Mouse (Mus musculus): Measurements from ENCODE around the gene Cst13. TPM values are rescaled to one million over a fixed set of nuclear protein-coding genes. Genes with fewer than 3 reads are reported as not detected.

Gene Cst13
- polyA plus RNA-seq, 1 experiment, result not detected

GRCm38 (mm10) chr2:148860993-148861392, 41.1 kb downstream of the Cst13 start:
- no peak overlapping the region for H3K4me2 ChIP-seq (ENCODE audit: low read depth)
- no peak overlapping the region for H3K4me3 ChIP-seq
- no peak for TF ChIP-seq REST (IDR thresholded peaks at IDR 0.05; ENCODE audit: insufficient read depth, insufficient read length)
- no peak for TF ChIP-seq TCF3 (IDR thresholded peaks at IDR 0.05; ENCODE audit: insufficient read length, low read depth)
- TF ChIP-seq CEBPB (IDR thresholded peaks at IDR 0.05; ENCODE audit: insufficient read depth, poor library complexity, severe bottlenecking), result no peak
- no peak for TF ChIP-seq POLR2AphosphoS2 (IDR thresholded peaks at IDR 0.05; ENCODE audit: insufficient read length, low read depth)
- H3K36me3 ChIP-seq (ENCODE audit: control insufficient read depth, insufficient read depth), result no peaks in the 10 kb centered on the region
- H3K27me3 ChIP-seq (ENCODE audit: control insufficient read depth, insufficient read depth, insufficient read length), result no peaks in the 10 kb centered on the region
- no peaks in the 10 kb centered on the region for H3K79me2 ChIP-seq (ENCODE audit: control insufficient read depth, insufficient read depth)
- no peak overlapping the region for H3ac ChIP-seq (ENCODE audit: control insufficient read depth, insufficient read length)

- no peak overlapping the region for H3ac ChIP-seq (ENCODE audit: control insufficient read depth, insufficient read length)
- H3K36me3 ChIP-seq (ENCODE audit: control insufficient read depth, insufficient read depth), result no peaks in the 10 kb centered on the region
- no peak for TF ChIP-seq MYOD1 (IDR thresholded peaks at IDR 0.05; ENCODE audit: control insufficient read depth in 1 of 3, insufficient read length in 2 of 3, low read depth in 2 of 3)
- TF ChIP-seq E2F4 (IDR thresholded peaks at IDR 0.05; ENCODE audit: insufficient read depth), result no peak
- TF ChIP-seq POLR2A (IDR thresholded peaks at IDR 0.05; ENCODE audit: insufficient read length, low read depth), result no peak
- H3K4me2 ChIP-seq (ENCODE audit: low read depth), result no peak overlapping the region
- no peaks in the 10 kb centered on the region for H3K79me2 ChIP-seq (ENCODE audit: control insufficient read depth, insufficient read depth)
- H3K27me3 ChIP-seq (ENCODE audit: control insufficient read depth, insufficient read depth, insufficient read length), result no peaks in the 10 kb centered on the region
- H3K4me3 ChIP-seq, result no peak overlapping the region
Measured at GRCm38 (mm10) chr2:148861693-148862092, 41.8 kb downstream of the Cst13 start.

GRCm38 (mm10) chr2:148864966-148865365, 45.1 kb downstream of the Cst13 start, which contains the start of gene 9230104L09Rik:
Gene 9230104L09Rik, minus strand, starts transcription at chr2:148865038.
- Histone ChIP-seq H3K27me3 (ENCODE audit: control insufficient read depth, insufficient read depth, insufficient read length) (no peaks in the 10 kb centered on the region), H3K36me3 (ENCODE audit: control insufficient read depth, insufficient read depth) (peaks cover 3% of the 10 kb centered on the region), H3K4me3 (no peak within 1 kb of the TSS), H3ac (ENCODE audit: control insufficient read depth, insufficient read length) (no peak within 1 kb of the TSS), H3K79me2 (ENCODE audit: control insufficient read depth, insufficient read depth) (no peaks in the 10 kb centered on the region), H3K4me2 (ENCODE audit: low read depth) (no peak within 1 kb of the TSS)
- no peak for TF ChIP-seq POLR2AphosphoS2 (IDR thresholded peaks at IDR 0.05; ENCODE audit: insufficient read length, low read depth)

GRCm38 (mm10) chr2:148868959-148869358, 49.1 kb downstream of the Cst13 start:
- Histone ChIP-seq H3ac (ENCODE audit: control insufficient read depth, insufficient read length) (no peak overlapping the region), H3K79me2 (ENCODE audit: control insufficient read depth, insufficient read depth) (peaks cover 23% of the 10 kb centered on the region), H3K4me2 (ENCODE audit: low read depth) (no peak overlapping the region), H3K27me3 (ENCODE audit: control insufficient read depth, insufficient read depth, insufficient read length) (no peaks in the 10 kb centered on the region), H3K4me3 (no peak overlapping the region), H3K36me3 (ENCODE audit: control insufficient read depth, insufficient read depth) (peaks cover 17% of the 10 kb centered on the region)
- TF ChIP-seq USF1 (IDR thresholded peaks at IDR 0.05; ENCODE audit: low read depth), result no peak

GRCm38 (mm10) chr2:148870526-148870925, 50.6 kb downstream of the Cst13 start:
- Histone ChIP-seq H3K36me3 (ENCODE audit: control insufficient read depth, insufficient read depth) (peaks cover 17% of the 10 kb centered on the region), H3K4me3 (no peak overlapping the region), H3K4me2 (ENCODE audit: low read depth) (no peak overlapping the region), H3K79me2 (ENCODE audit: control insufficient read depth, insufficient read depth) (peaks cover 35% of the 10 kb centered on the region), H3ac (ENCODE audit: control insufficient read depth, insufficient read length) (no peak overlapping the region), H3K27me3 (ENCODE audit: control insufficient read depth, insufficient read depth, insufficient read length) (no peaks in the 10 kb centered on the region)
- TF ChIP-seq REST (IDR thresholded peaks at IDR 0.05; ENCODE audit: insufficient read depth, insufficient read length), result no peak
- peak; percentile 8 for TF ChIP-seq POLR2A (IDR thresholded peaks at IDR 0.05; ENCODE audit: insufficient read length, low read depth)
- TF ChIP-seq POLR2AphosphoS2 (IDR thresholded peaks at IDR 0.05; ENCODE audit: insufficient read length, low read depth), result peak; percentile 20

- H3K4me2 ChIP-seq (ENCODE audit: low read depth), result peak overlapping the region; percentile 90
- no peak overlapping the region for H3ac ChIP-seq (ENCODE audit: control insufficient read depth, insufficient read length)
- no peaks in the 10 kb centered on the region for H3K27me3 ChIP-seq (ENCODE audit: control insufficient read depth, insufficient read depth, insufficient read length)
- no peak overlapping the region for H3K4me3 ChIP-seq
- TF ChIP-seq POLR2A (IDR thresholded peaks at IDR 0.05; ENCODE audit: insufficient read length, low read depth) (no peak), MAX (IDR thresholded peaks at IDR 0.05; ENCODE audit: low read depth) (no peak)
- peaks cover 35% of the 10 kb centered on the region for H3K79me2 ChIP-seq (ENCODE audit: control insufficient read depth, insufficient read depth)
- peaks cover 17% of the 10 kb centered on the region for H3K36me3 ChIP-seq (ENCODE audit: control insufficient read depth, insufficient read depth)
Measured at GRCm38 (mm10) chr2:148872860-148873259, 53.0 kb downstream of the Cst13 start.

GRCm38 (mm10) chr2:148874224-148874616, 54.3 kb downstream of the Cst13 start:
- Histone ChIP-seq H3K4me2 (ENCODE audit: low read depth) (peak overlapping the region; percentile 90), H3K27me3 (ENCODE audit: control insufficient read depth, insufficient read depth, insufficient read length) (no peaks in the 10 kb centered on the region), H3K4me3 (peak overlapping the region; percentile 91), H3K79me2 (ENCODE audit: control insufficient read depth, insufficient read depth) (peaks cover 35% of the 10 kb centered on the region), H3ac (ENCODE audit: control insufficient read depth, insufficient read length) (no peak overlapping the region), H3K36me3 (ENCODE audit: control insufficient read depth, insufficient read depth) (peaks cover 17% of the 10 kb centered on the region)
- TF ChIP-seq POLR2A (IDR thresholded peaks at IDR 0.05; ENCODE audit: insufficient read length, low read depth), result no peak
- TF ChIP-seq USF1 (IDR thresholded peaks at IDR 0.05; ENCODE audit: low read depth), result no peak
- TF ChIP-seq MYOG (IDR thresholded peaks at IDR 0.05; ENCODE audit: control insufficient read depth in 1 of 3, insufficient read depth in 1 of 3, insufficient read length in 2 of 3, low read depth in 2 of 3), result no peak
- TF ChIP-seq TCF3 (IDR thresholded peaks at IDR 0.05; ENCODE audit: insufficient read length, low read depth), result no peak
- no peak for TF ChIP-seq MYOD1 (IDR thresholded peaks at IDR 0.05; ENCODE audit: control insufficient read depth in 1 of 3, insufficient read length in 2 of 3, low read depth in 2 of 3)
- no peak for TF ChIP-seq TCF12 (IDR thresholded peaks at IDR 0.05; ENCODE audit: insufficient read depth, poor library complexity, severe bottlenecking)
- TF ChIP-seq SRF (IDR thresholded peaks at IDR 0.05; ENCODE audit: control insufficient read depth, insufficient read length, low read depth), result no peak
- no peak for TF ChIP-seq E2F4 (IDR thresholded peaks at IDR 0.05; ENCODE audit: insufficient read depth)
- TF ChIP-seq MAX (IDR thresholded peaks at IDR 0.05; ENCODE audit: low read depth), result no peak
- no peak for TF ChIP-seq CEBPB (IDR thresholded peaks at IDR 0.05; ENCODE audit: insufficient read depth, poor library complexity, severe bottlenecking)
- no peak for TF ChIP-seq REST (IDR thresholded peaks at IDR 0.05; ENCODE audit: insufficient read depth, insufficient read length)
- TF ChIP-seq POLR2AphosphoS2 (IDR thresholded peaks at IDR 0.05; ENCODE audit: insufficient read length, low read depth), result no peak

Data from myocyte (in vitro differentiated cells).